Mouse (Mus musculus) forebrain, embryonic 15.5 days (tissue): ENCODE data around the gene Kdelc2. TPM values are rescaled to one million over a fixed set of nuclear protein-coding genes. Genes with fewer than 3 reads are reported as not detected.
A peak's percentile ranks its signal among the peaks of the same experiment; 100 is the strongest.

Experiments
- ATAC-seq: fragments of 200-750 bp; cut with Nextera tagmentation; replicated peaks from 2 replicates; pipeline ENCODE4 v1.8.0; 2017; ENCODE audit warnings: mild to moderate bottlenecking, moderate TSS enrichment, moderate library complexity
- H3K27ac ChIP-seq: fragments of 300-500 bp; sonication (generic); replicated peaks from 2 replicates; pipeline ENCODE4 v1.5.1; 2015; ENCODE audit warnings: mild to moderate bottlenecking, inconsistent platforms
- H3K27me3 ChIP-seq: fragments of 300-500 bp; sonication (generic); 2 replicates; pipeline ENCODE4 v1.6.1; 2015; ENCODE audit warnings: inconsistent platforms
- H3K36me3 ChIP-seq: fragments of 300-500 bp; sonication (generic); 2 replicates; pipeline ENCODE4 v1.6.1; 2015; ENCODE audit warnings: mild to moderate bottlenecking, inconsistent platforms
- H3K4me1 ChIP-seq: fragments of 300-500 bp; sonication (generic); 2 replicates; pipeline ENCODE4 v1.6.1; 2015; ENCODE audit warnings: inconsistent platforms
- H3K4me2 ChIP-seq: fragments of 300-500 bp; sonication (generic); replicated peaks from 2 replicates; pipeline ENCODE4 v1.6.1; 2015; ENCODE audit warnings: mild to moderate bottlenecking, inconsistent platforms
- H3K4me3 ChIP-seq: fragments of 300-500 bp; sonication (generic); 2 replicates; pipeline ENCODE4 v1.5.1; 2015; ENCODE audit warnings: mild to moderate bottlenecking, inconsistent platforms
- H3K9ac ChIP-seq: fragments of 300-500 bp; sonication (generic); replicated peaks from 2 replicates; pipeline ENCODE4 v1.6.1; 2015; ENCODE audit warnings: mild to moderate bottlenecking, inconsistent platforms
- H3K9me3 ChIP-seq: fragments of 300-500 bp; sonication (generic); 2 replicates; pipeline ENCODE4 v1.6.1; 2016; ENCODE audit warnings: inconsistent platforms
- WGBS: fragments of 180-500 bp; shearing (Covaris S2); methylation state at CpG from one replicate; pipeline ENCODE4 v1.1.7; 2015; ENCODE audit warnings: mixed read lengths; 5-methylcytosine and 5-hydroxymethylcytosine counted together
- polyA plus RNA-seq: library from polyadenylated mRNA; unstranded; fragments of >200 nt; fragmentation: Nextera tagmentation; extraction: Ambion mirVana; gene quantifications from 2 replicates; pipeline ENCODE4 v1.2.1, GENCODE M21; 2015

Kdelc2 gene
- polyA plus RNA-seq, 1 experiment from 2014 or later = 5.0 TPM

DNA sequence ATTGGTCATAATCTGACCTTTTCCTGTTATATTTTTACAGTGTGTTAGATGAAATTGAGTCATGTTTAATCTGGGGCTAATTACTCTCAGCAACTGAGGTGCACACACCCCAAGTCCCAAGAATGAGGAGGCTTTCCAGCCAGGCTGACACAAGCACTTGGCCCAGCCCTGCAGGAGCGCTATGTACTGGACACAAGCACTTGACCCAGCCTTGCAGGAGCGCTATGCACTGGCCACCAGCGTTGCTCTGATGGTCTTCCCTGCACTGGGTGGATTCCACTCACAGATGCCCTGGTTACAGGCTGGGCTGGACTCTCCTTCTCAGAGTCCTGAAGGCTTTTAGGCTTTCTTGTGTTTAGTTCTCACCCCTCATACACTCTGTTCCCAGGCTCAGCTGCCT, 5.3 kb downstream of the Kdelc2 start:
- H3K27ac ChIP-seq = no peak overlapping the region
- H3K4me1 ChIP-seq = peaks cover 10% of the 10 kb centered on the region
- H3K9ac ChIP-seq = no peak overlapping the region
- no peak overlapping the region for H3K4me3 ChIP-seq
- H3K36me3 ChIP-seq = no peaks in the 10 kb centered on the region
- H3K4me2 ChIP-seq = no peak overlapping the region
- no peaks in the 10 kb centered on the region for H3K27me3 ChIP-seq
- WGBS = 76% methylated on average over 3 of the region's 3 CpGs
- ATAC-seq = no peak
- H3K9me3 ChIP-seq = no peaks in the 10 kb centered on the region

GRCm38 (mm10) chr9:53390136-53390535, 6.3 kb downstream of the Kdelc2 start:
- Histone ChIP-seq H3K4me2 (no peak overlapping the region), H3K4me3 (no peak overlapping the region), H3K9ac (no peak overlapping the region), H3K4me1 (peaks cover 2% of the 10 kb centered on the region), H3K27ac (no peak overlapping the region), H3K27me3 (no peaks in the 10 kb centered on the region), H3K36me3 (no peaks in the 10 kb centered on the region), H3K9me3 (no peaks in the 10 kb centered on the region)
- no peak for ATAC-seq
- 92% methylated on average over 7 of the region's 7 CpGs for WGBS

DNA sequence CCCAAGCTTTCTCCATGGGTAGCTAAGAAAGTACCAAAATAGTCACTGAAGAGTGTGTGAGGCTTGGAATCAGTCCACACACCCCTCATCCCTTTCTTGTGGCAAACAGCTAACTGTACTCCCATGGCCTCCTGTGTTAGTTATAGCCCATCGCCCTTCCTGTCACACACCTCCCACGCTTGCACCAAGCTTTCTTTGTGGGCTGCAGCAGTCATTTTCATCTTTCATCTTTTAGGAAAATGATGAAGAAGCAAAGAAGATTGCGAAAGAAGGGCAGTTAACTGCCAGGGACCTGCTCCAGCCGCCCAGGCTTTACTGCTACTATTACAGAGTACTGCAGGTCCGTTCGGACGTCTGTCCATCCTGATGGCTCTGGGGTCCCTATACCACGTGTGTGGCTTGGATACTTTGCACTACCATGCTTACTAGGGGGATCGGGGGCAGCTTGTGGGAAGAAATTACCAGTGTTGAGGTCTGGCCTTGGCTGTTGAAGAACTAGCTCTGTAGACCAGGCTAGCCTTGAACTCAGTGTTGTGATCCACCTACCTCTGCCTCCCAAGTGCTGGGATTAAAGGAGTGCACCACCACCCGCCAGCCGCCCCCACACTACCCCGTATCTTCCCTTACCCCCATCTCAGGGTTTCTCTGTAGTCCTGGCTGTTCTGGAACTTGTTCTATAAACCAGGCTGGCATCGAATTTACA, 14.0 kb downstream of the Kdelc2 start:
- no peaks in the 10 kb centered on the region for H3K9me3 ChIP-seq
- no peak for ATAC-seq
- no peak overlapping the region for H3K4me2 ChIP-seq
- H3K4me3 ChIP-seq = no peak overlapping the region
- H3K9ac ChIP-seq = no peak overlapping the region
- 85% methylated on average over 13 of the region's 13 CpGs for WGBS
- no peaks in the 10 kb centered on the region for H3K27me3 ChIP-seq
- no peaks in the 10 kb centered on the region for H3K36me3 ChIP-seq
- H3K4me1 ChIP-seq = peaks cover 6% of the 10 kb centered on the region
- no peak overlapping the region for H3K27ac ChIP-seq

- WGBS = 14% methylated on average over 5 of the region's 5 CpGs
- no peak for ATAC-seq
- H3K4me3 ChIP-seq = no peak overlapping the region
- H3K9ac ChIP-seq = no peak overlapping the region
- no peaks in the 10 kb centered on the region for H3K9me3 ChIP-seq
- peaks cover 8% of the 10 kb centered on the region for H3K4me1 ChIP-seq
- no peak overlapping the region for H3K27ac ChIP-seq
- H3K27me3 ChIP-seq = no peaks in the 10 kb centered on the region
- no peak overlapping the region for H3K4me2 ChIP-seq
- no peaks in the 10 kb centered on the region for H3K36me3 ChIP-seq
Observed at GRCm38 (mm10) chr9:53398388-53398700, 14.5 kb downstream of the Kdelc2 start.

DNA sequence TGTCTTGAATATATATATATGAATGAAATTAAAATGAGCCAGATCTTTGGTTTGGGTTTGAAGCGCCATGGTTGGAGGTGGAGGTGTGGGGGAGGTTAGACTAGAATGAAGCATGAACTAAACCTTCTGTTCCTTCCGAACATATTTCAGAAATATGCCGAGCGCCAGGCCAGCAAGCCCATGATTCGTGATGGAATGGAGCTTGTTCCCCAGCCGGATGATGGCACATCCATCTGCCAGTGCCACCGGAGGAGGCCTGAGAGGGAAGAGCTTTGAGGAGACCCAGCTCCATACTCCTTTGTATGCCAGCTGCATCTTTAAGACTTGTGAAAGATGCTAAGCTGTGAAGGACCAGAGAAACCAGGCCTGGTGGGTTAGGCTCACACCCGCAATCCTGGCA, 15.7 kb downstream of the Kdelc2 start:
- Histone ChIP-seq H3K36me3 (no peaks in the 10 kb centered on the region), H3K9me3 (no peaks in the 10 kb centered on the region), H3K9ac (no peak overlapping the region), H3K27ac (no peak overlapping the region), H3K27me3 (no peaks in the 10 kb centered on the region), H3K4me2 (no peak overlapping the region), H3K4me1 (peaks cover 8% of the 10 kb centered on the region), H3K4me3 (no peak overlapping the region)
- ATAC-seq = no peak
- 93% methylated on average over 8 of the region's 8 CpGs for whole genome bisulfite sequencing

DNA sequence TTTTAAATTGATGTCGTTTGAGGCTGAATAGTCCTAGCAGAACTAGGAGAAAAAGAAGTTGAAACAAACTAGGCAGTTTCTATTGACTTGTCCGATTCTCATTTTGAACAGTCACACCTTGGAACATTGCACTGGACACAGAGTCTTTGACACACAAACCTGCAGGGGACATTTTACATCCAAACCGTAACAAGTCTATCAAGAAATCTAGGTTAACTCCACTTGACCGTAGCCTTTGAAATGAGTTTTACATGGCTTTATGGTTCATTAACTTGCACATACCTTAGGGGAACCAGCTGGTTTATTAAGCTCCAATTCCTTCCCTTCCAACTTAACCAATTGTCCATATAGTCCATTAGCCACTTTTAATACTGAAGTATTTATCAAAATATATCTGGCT, 16.9 kb downstream of the Kdelc2 start:
- Histone ChIP-seq H3K9ac (no peak overlapping the region), H3K27ac (no peak overlapping the region), H3K4me3 (no peak overlapping the region), H3K9me3 (no peaks in the 10 kb centered on the region), H3K36me3 (no peaks in the 10 kb centered on the region), H3K27me3 (no peaks in the 10 kb centered on the region), H3K4me2 (no peak overlapping the region), H3K4me1 (peaks cover 13% of the 10 kb centered on the region)
- WGBS = 90% methylated on average over 4 of the region's 4 CpGs
- ATAC-seq = no peak

GRCm38 (mm10) chr9:53401146-53401545, 17.3 kb downstream of the Kdelc2 start:
- Histone ChIP-seq H3K4me1 (peaks cover 14% of the 10 kb centered on the region), H3K27ac (no peak overlapping the region), H3K27me3 (no peaks in the 10 kb centered on the region), H3K4me2 (no peak overlapping the region), H3K36me3 (no peaks in the 10 kb centered on the region), H3K9me3 (no peaks in the 10 kb centered on the region), H3K4me3 (no peak overlapping the region), H3K9ac (no peak overlapping the region)
- 87% methylated on average over 8 of the region's 8 CpGs for WGBS
- no peak for ATAC-seq

GRCm38 (mm10) chr9:53402291-53402711, 18.5 kb downstream of the Kdelc2 start, which contains the start of gene 4930550C14Rik:
Gene 4930550C14Rik, plus strand, starts transcription at chr9:53402325.
- ATAC-seq = no peak
- peaks cover 14% of the 10 kb centered on the region for H3K4me1 ChIP-seq
- no peak within 1 kb of the TSS for H3K4me3 ChIP-seq
- H3K4me2 ChIP-seq = peak within 1 kb of the TSS; percentile 16; the same call in 1 of the 2 replicates
- no peak within 1 kb of the TSS for H3K9ac ChIP-seq
- no peak within 1 kb of the TSS for H3K27ac ChIP-seq
- no peaks in the 10 kb centered on the region for H3K27me3 ChIP-seq
- no peaks in the 10 kb centered on the region for H3K9me3 ChIP-seq
- WGBS = 14% methylated on average over 11 of the region's 11 CpGs
- H3K36me3 ChIP-seq = no peaks in the 10 kb centered on the region

DNA sequence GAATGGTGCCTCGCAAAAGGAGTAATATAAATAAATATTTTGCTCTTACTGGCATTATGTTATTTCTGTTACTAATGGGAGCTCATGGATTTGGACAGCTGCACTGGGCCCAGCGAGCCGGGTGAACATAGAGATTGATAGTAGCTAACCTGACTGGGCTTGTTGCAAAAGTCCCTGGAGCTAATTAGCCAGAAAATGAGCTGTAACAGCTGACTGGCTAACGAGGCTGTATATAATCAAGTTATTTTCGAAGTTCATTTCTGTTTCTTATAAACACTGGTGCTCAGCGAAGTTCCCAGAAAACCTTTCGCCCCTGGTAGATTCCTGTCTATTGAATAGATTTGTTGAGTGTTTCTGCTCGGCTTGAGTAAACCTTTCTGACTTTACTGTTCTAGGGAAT, 19.2 kb downstream of the Kdelc2 start:
- no peak overlapping the region for H3K4me3 ChIP-seq
- no peak for ATAC-seq
- H3K27ac ChIP-seq = no peak overlapping the region
- H3K4me2 ChIP-seq = peak overlapping the region; percentile 16; the same call in 1 of the 2 replicates
- 40% methylated on average over 8 of the region's 8 CpGs for WGBS
- H3K9me3 ChIP-seq = no peaks in the 10 kb centered on the region
- no peaks in the 10 kb centered on the region for H3K27me3 ChIP-seq
- peaks cover 14% of the 10 kb centered on the region for H3K4me1 ChIP-seq
- no peak overlapping the region for H3K9ac ChIP-seq
- H3K36me3 ChIP-seq = no peaks in the 10 kb centered on the region

DNA sequence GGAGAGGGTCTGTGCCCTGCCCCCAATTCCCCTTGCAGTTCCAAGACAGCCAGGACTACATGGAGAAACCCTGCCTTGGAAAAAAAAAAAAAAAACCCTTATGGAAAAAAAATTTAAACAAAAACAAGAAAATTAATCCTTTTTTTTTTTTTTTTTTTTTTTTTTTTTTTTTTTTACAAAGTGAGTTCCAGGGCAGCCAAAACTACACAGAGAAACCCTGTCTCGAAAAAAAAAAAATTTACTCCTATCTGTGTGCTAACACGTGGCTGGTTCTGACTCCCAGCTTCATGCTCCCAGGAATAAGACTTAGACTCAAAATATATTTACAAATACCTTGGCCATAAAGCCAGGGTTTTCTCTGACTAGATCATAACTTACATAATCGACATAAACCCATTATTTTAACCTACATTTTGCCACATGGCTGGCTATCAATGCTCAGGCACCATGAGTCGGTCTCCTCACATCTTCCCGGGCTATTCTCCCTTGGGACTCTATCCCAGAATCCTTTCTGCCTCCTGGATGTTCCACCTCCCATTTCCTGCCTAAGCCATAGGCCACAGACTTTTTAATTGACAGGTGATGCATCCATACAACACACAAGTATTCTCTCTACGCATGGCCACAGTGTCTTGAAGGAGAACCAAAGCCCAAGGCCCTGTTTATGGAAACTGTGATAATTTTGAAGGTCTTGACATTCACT, 20.4 kb downstream of the Kdelc2 start:
- WGBS = 83% methylated on average over 6 of the region's 6 CpGs
- ATAC-seq = no peak

GRCm38 (mm10) chr9:53404753-53405722, 21.2 kb downstream of the Kdelc2 start:
- H3K36me3 ChIP-seq = no peaks in the 10 kb centered on the region
- WGBS = 26% methylated on average over 21 of the region's 21 CpGs
- H3K27ac ChIP-seq = peak overlapping the region; percentile 91
- peak overlapping the region; percentile 37 for H3K4me3 ChIP-seq
- no peaks in the 10 kb centered on the region for H3K27me3 ChIP-seq
- peaks cover 14% of the 10 kb centered on the region for H3K4me1 ChIP-seq
- peak overlapping the region; percentile 49 for H3K4me2 ChIP-seq
- peak overlapping the region; percentile 39 for H3K9ac ChIP-seq
- H3K9me3 ChIP-seq = no peaks in the 10 kb centered on the region
- ATAC-seq = peak; percentile 95

More for the DNA sequence above, 20.4 kb downstream of the Kdelc2 start:
- Histone ChIP-seq H3K27ac (no peak overlapping the region), H3K4me3 (no peak overlapping the region), H3K36me3 (no peaks in the 10 kb centered on the region), H3K4me2 (0 out of 2 replicates have a peak overlapping the region, but pooled peaks have one; percentile 49), H3K9me3 (no peaks in the 10 kb centered on the region), H3K9ac (no peak overlapping the region), H3K27me3 (no peaks in the 10 kb centered on the region), H3K4me1 (peaks cover 14% of the 10 kb centered on the region)

GRCm38 (mm10) chr9:53408548-53408947, 24.7 kb downstream of the Kdelc2 start:
- Histone ChIP-seq H3K27ac (no peak overlapping the region), H3K36me3 (no peaks in the 10 kb centered on the region), H3K9me3 (no peaks in the 10 kb centered on the region), H3K27me3 (no peaks in the 10 kb centered on the region), H3K4me3 (no peak overlapping the region), H3K9ac (no peak overlapping the region), H3K4me1 (peaks cover 6% of the 10 kb centered on the region; the same call in 1 of the 2 replicates), H3K4me2 (no peak overlapping the region)
- WGBS = 85% methylated on average over 4 of the region's 4 CpGs
- ATAC-seq = no peak
